In genomic region chr5:74215125-74215524, GRCm38 (mm10) we compare ENCODE assay signal across 12 mouse cellular contexts. TPM values are rescaled to one million over a fixed set of nuclear protein-coding genes. Genes with fewer than 3 reads are reported as not detected.
DNase-seq lines count a peak whose midpoint lies in the region; ATAC-seq and TF ChIP-seq lines count a peak whose summit lies in the region.
"Had no signal": no experiment of that assay in that cellular context is flagged by ENCODE, and none has a peak within 500 bp of the region (broad histone marks: within the 10 kb centered on the region; RNA-seq: fewer than 3 reads in every experiment).

No protein-coding gene starts in this region.

- H3K4me3 ChIP-seq in kidney, embryonic 14.5 days (ENCODE audit: low read length), result no peak overlapping the region
- H3K4me3 ChIP-seq in embryonic facial prominence, embryonic 15.5 days (replicated peaks), result no peak overlapping the region
- H3K4me3 ChIP-seq in limb, embryonic 10.5 days, result peak overlapping the region; percentile 30

- POLR2A ChIA-PET in Patski (lab: Charles Lee), result no interaction called here

- peak; percentile 62 for ATAC-seq in kidney, embryonic 14.5 days (ENCODE audit: low FRiP score, low TSS enrichment)
- peak; percentile 45 for ATAC-seq in Patski
- peak; percentile 76 for ATAC-seq in embryonic facial prominence, embryonic 15.5 days (ENCODE audit: insufficient number of reproducible peaks, low FRiP score, low TSS enrichment, low read depth)

- H3K4me2 ChIP-seq in kidney, embryonic 14.5 days (replicated peaks; ENCODE audit: low read depth, low read length), result no peak overlapping the region
- H3K4me2 ChIP-seq in embryonic facial prominence, embryonic 15.5 days (replicated peaks), result peak overlapping the region; percentile 29; the same call in 1 of the 2 replicates

- no peaks in the 10 kb centered on the region for H3K9me3 ChIP-seq in kidney, embryonic 14.5 days (ENCODE audit: control insufficient read depth, low read length)
- H3K9me3 ChIP-seq in embryonic facial prominence, embryonic 15.5 days (replicated peaks), result no peaks in the 10 kb centered on the region
- H3K9me3 ChIP-seq in limb, embryonic 10.5 days (replicated peaks), result no peaks in the 10 kb centered on the region

- peak overlapping the region; percentile 71 for H3K27ac ChIP-seq in kidney, embryonic 14.5 days (ENCODE audit: low read depth, low read length)
- H3K27ac ChIP-seq in embryonic facial prominence, embryonic 15.5 days (replicated peaks), result peak overlapping the region; percentile 94
- H3K27ac ChIP-seq in limb, embryonic 10.5 days, result peak overlapping the region; percentile 89
- H3K27ac ChIP-seq: macrophage had no signal

- no peak for TF ChIP-seq CTCF in Patski (IDR thresholded peaks at IDR 0.05)

- no peak for DNase-seq in kidney, postnatal 14 days
- DNase-seq in Patski (ENCODE audit: low read depth, low spot score), result peak; percentile 33
- no peak for DNase-seq in limb, embryonic 10.5 days (ENCODE audit: low spot score)
- no peak for DNase-seq in thymus, postnatal 4 days
- no peak for DNase-seq in cerebellum, postnatal 10 days
- DNase-seq in gastrocnemius, adult 8-10 months (ENCODE audit: low spot score in 2 of 2), result no peak
- DNase-seq: gastrocnemius, postnatal 25 days; thymus, adult 18-20 months had no signal

- H3K27me3 ChIP-seq in kidney, embryonic 14.5 days (ENCODE audit: control insufficient read depth, insufficient read depth, low read length), result no peaks in the 10 kb centered on the region
- no peaks in the 10 kb centered on the region for H3K27me3 ChIP-seq in Patski
- H3K27me3 ChIP-seq in embryonic facial prominence, embryonic 15.5 days, result no peaks in the 10 kb centered on the region
- no peaks in the 10 kb centered on the region for H3K27me3 ChIP-seq in limb, embryonic 10.5 days (ENCODE audit: low read depth, poor library complexity, severe bottlenecking)
- H3K27me3 ChIP-seq: CH12.LX had no signal

- no peak overlapping the region for H3K9ac ChIP-seq in kidney, embryonic 14.5 days (ENCODE audit: low read depth, low read length)
- no peak overlapping the region for H3K9ac ChIP-seq in embryonic facial prominence, embryonic 15.5 days

- WGBS in kidney, embryonic 14.5 days, result 16% methylated on average over 4 of the region's 4 CpGs
- 11% methylated on average over 4 of the region's 4 CpGs for WGBS in embryonic facial prominence, embryonic 15.5 days
- WGBS in limb, embryonic 10.5 days, result 27% methylated on average over 4 of the region's 4 CpGs

- no peaks in the 10 kb centered on the region for H3K36me3 ChIP-seq in kidney, embryonic 14.5 days (ENCODE audit: control insufficient read depth, insufficient read depth, low read length)
- H3K36me3 ChIP-seq in embryonic facial prominence, embryonic 15.5 days, result no peaks in the 10 kb centered on the region
- H3K36me3 ChIP-seq in limb, embryonic 10.5 days, result no peaks in the 10 kb centered on the region

- peaks cover 20% of the 10 kb centered on the region for H3K4me1 ChIP-seq in kidney, embryonic 14.5 days (ENCODE audit: control insufficient read depth, insufficient read depth, low read length)
- peaks cover 49% of the 10 kb centered on the region for H3K4me1 ChIP-seq in embryonic facial prominence, embryonic 15.5 days
- H3K4me1 ChIP-seq in limb, embryonic 10.5 days, result peaks cover 43% of the 10 kb centered on the region

- in situ Hi-C loops in Patski (cut with MboI; ENCODE audit: low pct_unique_long_range_greater_than_20kb), result no loop called here

- CTCF ChIA-PET in Patski (lab: Charles Lee), result no interaction called here

RNA-seq across cellular contexts. Expression of gene Rasl11b, which starts 20.0 kb away (rescaled TPM):
- polyA plus RNA-seq in kidney, embryonic 14.5 days (2014; fragmentation: Nextera tagmentation; extraction: Ambion mirVana), result 36.4 and 44.7 TPM in 2 replicates
- polyA plus RNA-seq in Patski (2021), result 8.0 TPM
- 123 and 138 TPM in 2 replicates for polyA plus RNA-seq in embryonic facial prominence, embryonic 15.5 days (2015; fragmentation: Nextera tagmentation; extraction: Ambion mirVana)
- polyA plus RNA-seq in limb, embryonic 10.5 days (2016; fragmentation: Nextera tagmentation; extraction: Ambion mirVana), result 40.7 and 91.2 TPM in 2 replicates
- total RNA-seq in gastrocnemius, adult 8-10 months (2022), result 10 to 100 TPM in 1 of 4 experiments, 1 to 10 TPM in 3; 1.4 to 10.6 (median 2.7) TPM
- polyA plus RNA-seq: macrophage had no signal
